Mouse (Mus musculus) gastrocnemius, adult 18-20 months (tissue): ENCODE measurements around the gene Sdr39u1. TPM values are rescaled to one million over a fixed set of nuclear protein-coding genes. Genes with fewer than 3 reads are reported as not detected.

Experiments
- DNase-seq: peaks from one replicate; pipeline ENCODE4 v3.0.0; 2021; ENCODE audit warnings: low spot score
- total RNA-seq, 2 experiments: library from RNA; stranded (reverse); gene quantifications; 2 replicates each; pipeline ENCODE4 v1.2.3; 2021

Gene Sdr39u1
- total RNA-seq, 2 experiments from 2014 or later = 125 to 126 TPM

- peak; percentile 90 for DNase-seq
These were observed 15.4 kb downstream of the Sdr39u1 start, which contains the start of gene Khnyn for GRCm38 (mm10) chr14:55884713-55885113. Khnyn (plus strand) TSS chr14:55884947.

- DNase-seq = peak; percentile 46
These were observed 15.9 kb downstream of the Sdr39u1 start, which contains the start of gene Cbln3 for GRCm38 (mm10) chr14:55884166-55884565. Cbln3 (minus strand) TSS chr14:55884392.

- no peak for DNase-seq
These were observed 16.4 kb downstream of the Sdr39u1 start for GRCm38 (mm10) chr14:55883663-55884062.

DNA sequence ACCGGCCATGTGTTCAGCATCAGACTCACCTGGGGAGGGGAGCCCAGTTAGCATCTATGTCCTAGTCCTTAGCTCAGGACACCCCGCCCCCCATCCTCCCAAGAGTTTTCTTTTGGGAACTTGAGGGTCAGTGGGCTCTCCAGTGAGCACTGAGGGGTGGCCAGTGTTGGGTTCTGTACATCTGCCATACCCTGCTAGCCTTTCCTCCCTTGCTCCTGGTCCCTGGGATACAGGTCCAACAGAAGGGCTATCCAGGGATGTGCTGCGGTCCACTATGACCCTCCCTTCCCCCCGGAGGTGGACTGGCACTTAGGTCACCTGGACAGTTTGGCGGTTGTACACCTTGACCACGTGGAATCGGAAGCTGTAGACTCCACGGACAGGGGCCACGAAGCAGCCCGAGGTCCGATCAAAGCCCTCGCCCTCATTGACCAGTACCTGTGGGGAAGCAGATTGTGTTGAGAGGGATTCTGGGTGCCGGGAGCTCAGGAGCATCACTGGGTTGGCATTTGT lies 16.9 kb downstream of the Sdr39u1 start:
- DNase-seq = no peak

DNA sequence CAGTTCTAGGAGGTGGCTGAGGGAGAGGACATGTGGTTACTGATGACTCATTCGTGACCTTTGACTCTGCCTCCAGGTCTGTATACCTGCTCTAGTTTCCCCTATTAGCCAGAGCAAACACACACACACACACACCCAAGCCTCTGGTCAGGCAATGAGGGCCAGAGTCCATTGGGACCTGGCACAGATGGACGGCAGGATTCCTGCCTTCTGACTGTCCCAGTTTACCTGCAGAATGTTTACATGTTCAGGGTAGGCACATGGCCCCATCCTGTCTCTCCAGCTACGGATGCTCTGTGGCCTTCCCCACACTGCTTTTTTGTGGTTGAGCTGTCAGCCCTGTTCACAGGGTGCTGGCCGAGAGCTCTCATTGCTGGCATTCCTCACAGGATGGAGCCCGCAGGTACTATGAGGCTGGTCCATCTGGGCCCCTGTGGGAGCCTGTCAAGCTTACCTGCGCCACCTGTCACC lies 17.9 kb downstream of the Sdr39u1 start:
- no peak for DNase-seq

DNA sequence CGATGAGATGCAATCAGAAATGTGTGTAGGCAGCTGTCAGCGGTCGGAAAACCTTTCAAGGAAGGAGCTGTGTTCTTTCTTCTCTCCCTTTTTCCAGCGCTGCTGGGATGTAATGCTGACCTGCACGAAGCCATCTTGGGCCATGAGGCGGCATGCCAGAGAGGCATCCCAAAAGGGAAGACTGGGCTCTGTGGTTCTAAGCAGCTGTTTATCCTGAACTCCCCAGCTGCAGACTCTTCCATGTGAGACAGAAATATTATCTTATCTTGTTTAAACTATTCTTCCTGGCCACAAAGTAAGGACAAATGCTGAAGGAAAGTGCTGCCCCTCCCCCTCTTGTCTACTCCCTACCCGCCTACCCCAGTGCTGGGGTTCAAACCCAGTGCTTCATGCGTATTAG lies 19.1 kb downstream of the Sdr39u1 start:
- DNase-seq = no peak

DNA sequence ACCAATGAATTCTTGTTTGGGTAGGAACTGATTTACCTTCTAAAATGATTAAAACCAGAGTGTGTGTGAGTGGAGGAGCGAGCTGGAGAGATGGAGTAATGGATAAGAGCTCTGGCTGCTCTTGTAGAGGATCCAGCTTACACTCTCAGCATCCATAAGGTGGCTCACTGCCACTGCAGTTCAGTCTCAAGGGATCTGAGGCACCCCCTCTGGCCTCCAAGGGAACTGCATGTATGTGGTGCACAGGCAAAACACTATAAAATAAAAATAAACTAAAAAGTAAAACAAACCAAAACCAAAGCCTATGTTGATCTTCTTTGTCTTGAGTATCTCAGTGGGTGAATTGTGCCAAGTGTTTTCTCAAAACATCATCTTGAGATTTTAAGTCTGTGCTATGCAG lies 20.5 kb downstream of the Sdr39u1 start:
- DNase-seq = peak; percentile 49

- no peak for DNase-seq
These were observed 21.7 kb downstream of the Sdr39u1 start for GRCm38 (mm10) chr14:55878316-55878940.

GRCm38 (mm10) chr14:55877469-55878315 lies 22.4 kb downstream of the Sdr39u1 start:
- no peak for DNase-seq

DNA sequence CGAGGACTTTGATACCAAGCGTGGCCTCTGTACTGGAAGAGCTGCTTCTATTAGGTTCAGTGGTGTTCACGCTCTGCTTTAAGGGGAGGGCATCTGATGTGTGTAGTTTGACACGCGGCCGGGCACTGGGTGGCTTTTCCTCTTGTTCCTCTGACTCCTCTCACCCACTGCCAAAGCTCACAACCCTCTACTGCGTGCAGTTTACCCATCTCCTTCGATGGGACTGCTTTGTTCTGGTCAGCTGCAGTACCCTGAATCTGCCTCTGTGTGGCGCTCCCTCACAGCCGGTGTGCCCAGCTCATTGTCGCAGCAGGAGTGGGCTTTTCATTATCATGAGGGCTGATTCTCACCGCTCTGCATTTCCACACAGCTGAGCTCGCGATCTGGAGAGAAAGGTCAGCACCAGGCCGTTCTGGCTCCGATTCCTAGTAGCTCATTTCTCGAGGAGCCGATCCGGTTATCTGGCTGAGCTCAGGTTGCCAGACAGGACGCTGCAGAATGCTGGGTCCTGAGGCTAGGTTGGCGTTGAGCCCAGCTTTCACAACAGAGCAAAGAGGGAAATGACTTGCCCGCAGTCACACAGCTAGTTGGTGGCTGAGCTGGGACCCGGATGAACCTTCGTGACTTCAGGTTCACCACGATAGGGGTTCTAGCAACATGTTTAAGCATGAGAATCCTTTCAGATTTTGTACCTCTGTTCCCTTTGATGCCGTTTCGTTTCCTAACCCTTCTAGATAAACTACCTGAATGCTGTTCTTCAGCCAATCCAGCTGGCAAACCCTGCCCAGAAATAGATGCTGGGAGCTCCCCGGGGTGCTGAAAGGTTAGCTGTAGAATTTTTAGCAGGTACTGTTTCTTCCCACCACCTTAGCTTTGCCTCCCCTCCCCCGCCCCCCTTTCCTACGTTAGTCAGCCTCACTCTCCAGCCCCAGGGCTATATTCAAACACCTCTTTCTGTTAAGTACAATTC lies 26.1 kb downstream of the Sdr39u1 start:
- DNase-seq = peak; percentile 72

DNA sequence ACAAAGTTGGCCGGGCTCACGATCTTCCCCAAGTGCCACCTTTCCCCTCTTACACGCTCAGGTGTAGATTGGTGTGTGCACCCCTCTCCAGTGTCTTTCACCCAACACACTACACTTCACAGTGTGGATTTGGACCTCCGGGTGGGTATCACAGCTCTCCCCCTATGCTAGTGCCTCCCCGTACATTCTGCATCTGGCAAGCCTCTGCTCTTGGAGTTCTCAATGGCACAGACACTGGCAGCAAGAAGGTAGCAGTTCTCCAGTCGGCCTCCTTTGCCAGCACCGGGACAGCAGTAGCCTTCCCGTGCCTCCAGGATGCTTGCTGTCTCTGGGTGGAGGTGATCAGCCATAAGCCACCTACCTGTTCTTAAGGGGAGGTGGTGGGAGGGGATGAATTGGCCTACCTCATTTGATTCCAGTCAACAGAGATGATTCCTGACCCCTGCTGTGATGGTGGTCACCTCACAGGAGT lies 26.8 kb downstream of the Sdr39u1 start:
- no peak for DNase-seq

DNA sequence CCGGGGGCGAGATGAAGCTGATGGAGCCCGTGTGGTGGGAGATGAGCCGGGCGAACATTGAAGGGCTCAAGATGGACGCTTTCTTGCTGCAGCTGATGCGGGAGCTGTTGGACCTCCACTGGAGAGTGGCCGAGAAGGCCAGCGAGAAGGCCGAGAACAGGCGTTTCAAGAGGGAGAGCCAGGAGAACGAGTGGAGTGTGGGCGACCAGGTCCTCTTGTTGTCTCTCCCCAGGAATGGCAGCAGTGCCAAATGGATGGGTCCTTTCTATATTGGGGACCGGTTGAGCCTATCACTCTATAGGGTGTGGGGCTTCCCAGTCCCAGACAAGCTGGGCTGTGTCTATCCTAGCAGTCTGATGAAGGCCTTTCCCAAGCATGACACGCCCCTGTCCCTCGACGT lies 27.5 kb downstream of the Sdr39u1 start:
- DNase-seq = no peak

- no peak for DNase-seq
These were observed 28.1 kb downstream of the Sdr39u1 start for GRCm38 (mm10) chr14:55872039-55872438.

DNA sequence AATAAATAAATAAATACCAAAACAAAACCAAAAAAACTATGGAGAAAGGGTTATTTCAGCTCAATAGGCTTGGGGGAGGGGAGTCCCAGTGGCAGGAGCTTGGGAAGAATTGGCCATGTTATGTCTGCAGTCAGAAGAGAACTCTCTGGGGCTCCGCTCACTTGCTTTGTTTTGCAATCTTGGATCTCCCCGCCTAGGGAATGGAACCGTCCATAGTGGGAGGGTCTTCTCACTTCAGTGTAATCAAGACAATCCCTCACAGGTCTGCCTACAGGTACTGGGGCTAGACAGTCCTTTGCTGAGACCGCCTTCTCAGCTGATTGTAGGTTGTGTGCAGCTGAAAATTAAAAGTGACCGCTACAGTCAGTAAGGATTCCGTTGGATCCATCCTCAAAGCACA lies 30.6 kb downstream of the Sdr39u1 start:
- DNase-seq = no peak

DNA sequence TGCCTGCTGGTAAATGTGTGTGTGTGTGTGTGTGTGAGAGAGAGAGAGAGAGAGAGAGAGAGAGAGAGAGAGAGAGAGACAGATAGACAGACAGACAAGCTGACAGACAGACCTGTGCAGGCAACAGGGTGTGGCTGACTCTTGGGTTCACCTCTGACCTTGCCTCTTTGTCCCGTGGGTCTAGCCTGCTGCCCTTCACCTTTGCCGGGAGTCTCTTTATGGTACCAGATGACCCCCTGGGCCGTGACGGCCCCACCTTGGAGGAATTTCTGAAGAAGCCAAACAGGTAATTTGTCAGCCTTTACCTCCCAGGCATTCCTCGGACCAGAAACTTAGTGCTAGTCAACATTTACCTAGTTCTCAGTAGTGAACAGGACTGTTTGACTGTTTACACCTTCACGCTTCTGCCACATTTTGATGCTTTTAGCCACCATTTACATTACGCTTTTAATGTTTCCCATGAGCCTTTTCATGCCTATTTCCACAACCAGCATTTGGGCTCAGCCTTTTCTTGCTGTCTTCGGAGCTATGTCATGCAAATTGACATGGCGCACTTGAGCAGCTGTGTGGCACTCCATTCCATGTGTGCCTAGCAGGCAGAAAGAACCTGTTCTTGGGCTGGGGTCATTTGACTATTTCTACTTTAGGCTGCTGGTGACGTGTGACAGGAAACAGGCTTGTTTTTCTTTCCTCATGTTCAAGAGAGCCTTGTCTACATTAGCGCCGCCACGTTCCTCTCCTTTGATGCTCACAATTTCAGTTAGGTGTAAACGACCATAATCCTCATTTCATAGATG lies 31.7 kb downstream of the Sdr39u1 start:
- DNase-seq = no peak

GRCm38 (mm10) chr14:55866962-55867361 lies 33.1 kb downstream of the Sdr39u1 start:
- peak; percentile 55 for DNase-seq

GRCm38 (mm10) chr14:55863773-55864172 lies 36.3 kb downstream of the Sdr39u1 start:
- peak; percentile 85 for DNase-seq

DNA sequence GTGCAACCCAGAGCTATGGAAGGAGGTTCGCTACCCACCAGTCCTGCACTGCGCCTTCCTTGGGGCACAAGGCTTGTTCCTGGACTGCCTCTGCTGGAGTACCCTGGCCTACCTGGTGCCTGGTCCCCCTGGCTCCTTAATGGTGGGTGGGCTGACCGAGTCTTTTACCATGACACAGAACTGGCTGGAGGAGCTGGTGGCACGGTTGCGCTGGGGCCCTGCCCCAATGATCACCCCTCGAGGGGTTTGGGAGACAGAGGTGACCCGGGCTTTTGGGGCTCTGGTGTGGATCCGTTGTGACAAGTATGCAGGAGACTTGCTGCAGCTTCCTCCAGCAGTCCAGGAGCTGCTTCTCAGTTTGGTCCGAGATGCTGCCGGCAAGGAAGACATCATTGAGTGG lies 37.1 kb downstream of the Sdr39u1 start:
- DNase-seq = no peak

DNA sequence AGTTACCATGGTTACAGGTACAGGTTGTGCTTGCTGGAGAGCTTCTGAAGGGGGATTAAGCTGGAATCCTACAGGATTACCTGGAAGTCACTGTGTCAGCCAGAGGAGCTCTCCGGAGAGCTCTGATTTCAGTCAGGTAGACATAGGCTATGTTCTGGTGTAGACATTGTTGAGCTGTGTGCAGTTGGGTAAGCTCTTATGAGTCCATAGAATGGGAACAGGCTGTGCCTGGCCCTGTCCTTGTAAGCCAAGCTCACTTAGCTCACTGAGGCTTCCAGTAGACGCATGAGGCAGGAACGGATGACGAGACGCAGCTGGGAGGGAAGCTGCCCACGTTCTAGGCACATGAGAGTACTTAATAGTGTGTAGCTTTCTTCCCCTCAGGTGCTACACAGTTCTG lies 37.9 kb downstream of the Sdr39u1 start:
- no peak for DNase-seq

DNA sequence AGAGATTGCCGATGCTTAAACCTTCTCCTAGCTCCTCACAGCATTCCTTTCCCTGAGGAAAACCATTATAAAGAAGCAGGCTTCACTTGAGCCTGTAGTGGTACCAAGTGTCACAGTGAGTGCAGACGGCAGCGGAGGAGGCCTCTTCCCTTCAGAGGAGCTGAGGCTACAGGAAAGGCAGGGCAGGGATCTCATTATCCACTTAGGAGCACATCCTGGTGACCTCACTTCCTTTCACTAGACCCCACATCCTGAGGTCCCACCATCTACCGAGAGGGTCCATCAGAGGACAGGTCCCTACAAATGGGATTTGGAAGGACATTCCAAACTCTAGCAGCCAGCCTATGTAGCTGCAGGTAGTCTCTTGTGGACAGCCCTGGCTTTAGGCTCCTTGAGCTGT lies 42.5 kb downstream of the Sdr39u1 start:
- no peak for DNase-seq
